Mouse (Mus musculus) gastrocnemius, postnatal 36 days (tissue): ENCODE data around the gene Anxa4. TPM values are rescaled to one million over a fixed set of nuclear protein-coding genes. Genes with fewer than 3 reads are reported as not detected.

Experiments
- DNase-seq, 2 experiments: peaks; one replicate each; pipeline ENCODE4 v3.0.0; 2022
- intact Hi-C: fragments of 180-260 bp; cut with DNase I; formaldehyde crosslinking; loops from one replicate; pipeline ENCODE4 v1.15.1; 2025
- total RNA-seq, 2 experiments: library from RNA; stranded (reverse); gene quantifications; 2 replicates each; pipeline ENCODE4 v1.2.3; 2021

Gene Anxa4
- total RNA-seq, 2 experiments from 2014 or later: 12.9 to 16.8 TPM

- DNase-seq: no peak
- intact Hi-C loops: no loop called here
Measured at GRCm38 (mm10) chr6:86689671-86690070, 103.7 kb downstream of the Anxa4 start.

DNA sequence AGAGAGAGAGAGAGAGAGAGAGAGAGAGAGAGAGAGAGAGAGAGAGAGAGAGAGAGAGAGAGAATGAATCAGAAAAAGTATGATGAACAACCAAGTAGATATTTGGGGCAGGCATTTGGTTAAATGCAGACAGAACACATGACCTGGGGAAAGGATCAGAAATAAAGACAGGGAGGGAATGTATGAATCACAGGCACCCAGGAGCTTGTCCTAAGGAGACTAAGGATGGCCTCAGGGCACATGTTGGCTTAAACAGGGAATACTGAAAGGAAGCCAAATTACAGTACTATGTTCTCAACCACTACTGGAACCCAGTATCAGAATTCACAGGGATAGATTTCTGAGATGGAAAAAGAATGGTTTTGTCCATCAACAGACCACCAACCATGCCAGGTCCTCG is 106.4 kb downstream of the Anxa4 start:
- no peak for DNase-seq
- intact Hi-C loops: no loop called here

Other genes with a start within 250 kb of the Anxa4 start
- gene Asprv1, start 165.4 kb downstream of the Anxa4 start, total RNA-seq: not detected
- 1 to 10 TPM; 2.8 TPM for gene Mxd1, start 124.4 kb downstream of the Anxa4 start, total RNA-seq
- gene Snrnp27, start 109.1 kb downstream of the Anxa4 start, total RNA-seq: 10 to 100 TPM; 68.9 to 70.2 TPM
- 1 to 10 TPM; 2.4 to 2.7 TPM for gene Gmcl1, start 60.2 kb downstream of the Anxa4 start, total RNA-seq
- gene Aak1, start 55.9 kb upstream of the Anxa4 start, total RNA-seq: 10 to 100 TPM; 26.9 to 29.6 TPM
- gene Nfu1, start 215.7 kb upstream of the Anxa4 start, total RNA-seq: 10 to 100 TPM; 55.8 to 56.2 TPM
- 10 to 100 TPM; 23.7 to 27.7 TPM for gene Gfpt1, start 249.3 kb upstream of the Anxa4 start, total RNA-seq